Mouse (Mus musculus) intestine, embryonic 15.5 days (tissue): ENCODE results near the gene Arid1b. TPM values are rescaled to one million over a fixed set of nuclear protein-coding genes. Genes with fewer than 3 reads are reported as not detected.

Experiments used
- ATAC-seq: fragments of 200-750 bp; cut with Nextera tagmentation; 2 replicates; pipeline ENCODE4 v1.8.0; 2017; ENCODE audit warnings: moderate TSS enrichment, moderate library complexity
- H3K27ac ChIP-seq: fragments of 300-500 bp; sonication (generic); 2 replicates; pipeline ENCODE4 v1.5.1; 2015; ENCODE audit warnings: mild to moderate bottlenecking, inconsistent platforms
- H3K27me3 ChIP-seq: fragments of 300-500 bp; sonication (generic); replicated peaks from 2 replicates; pipeline ENCODE4 v1.6.1; 2015; ENCODE audit warnings: inconsistent platforms
- H3K36me3 ChIP-seq: fragments of 300-500 bp; sonication (generic); 2 replicates; pipeline ENCODE4 v1.6.1; 2015; ENCODE audit warnings: inconsistent platforms
- H3K4me1 ChIP-seq: fragments of 300-500 bp; sonication (generic); replicated peaks from 2 replicates; pipeline ENCODE4 v1.6.1; 2015; ENCODE audit warnings: inconsistent platforms
- H3K4me2 ChIP-seq: fragments of 300-500 bp; sonication (generic); replicated peaks from 2 replicates; pipeline ENCODE4 v1.6.1; 2015; ENCODE audit warnings: mild to moderate bottlenecking, inconsistent platforms
- H3K4me3 ChIP-seq: fragments of 300-500 bp; sonication (generic); replicated peaks from 2 replicates; pipeline ENCODE4 v1.5.1; 2015; ENCODE audit warnings: inconsistent platforms
- H3K9ac ChIP-seq: fragments of 300-500 bp; sonication (generic); 2 replicates; pipeline ENCODE4 v1.6.1; 2015; ENCODE audit warnings: inconsistent platforms
- H3K9me3 ChIP-seq: fragments of 300-500 bp; sonication (generic); 2 replicates; pipeline ENCODE4 v1.6.1; 2016; ENCODE audit warnings: inconsistent platforms
- WGBS: fragments of 180-500 bp; shearing (Covaris S2); methylation state at CpG from one replicate; pipeline ENCODE4 v1.1.7; 2015; 5-methylcytosine and 5-hydroxymethylcytosine counted together
- polyA plus RNA-seq: library from polyadenylated mRNA; unstranded; fragments of >200 nt; fragmentation: Nextera tagmentation; extraction: Ambion mirVana; gene quantifications from 2 replicates; pipeline ENCODE4 v1.2.1, GENCODE M21; 2015

The Arid1b gene
- polyA plus RNA-seq, 1 experiment from 2014 or later: 9.1 TPM

DNA sequence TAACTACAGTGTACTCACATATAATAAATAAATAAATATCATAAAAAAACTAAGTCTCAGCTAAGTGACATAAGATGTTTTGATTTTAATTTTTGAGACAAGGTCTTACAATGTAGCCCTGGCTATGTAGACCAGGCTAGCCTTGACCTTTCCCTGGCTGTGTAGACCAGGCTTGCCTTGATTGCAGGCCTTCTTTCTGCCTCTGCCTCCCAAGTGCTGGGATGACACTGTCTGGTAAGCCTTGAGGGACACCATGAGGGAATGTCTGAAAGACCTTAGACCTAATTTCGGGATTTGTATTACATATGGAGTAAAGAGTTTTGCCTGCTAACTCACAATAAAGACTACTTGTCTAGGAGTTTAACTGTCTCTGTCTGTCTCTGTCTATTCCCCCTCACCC, 214.9 kb downstream of the Arid1b start:
- H3K36me3 ChIP-seq: no peaks in the 10 kb centered on the region
- H3K4me1 ChIP-seq: peaks cover 18% of the 10 kb centered on the region
- H3K9me3 ChIP-seq: no peaks in the 10 kb centered on the region
- 90% methylated on average over 1 of the region's 1 CpGs for WGBS
- no peak overlapping the region for H3K4me2 ChIP-seq
- ATAC-seq: no peak
- H3K9ac ChIP-seq: no peak overlapping the region
- no peak overlapping the region for H3K4me3 ChIP-seq
- H3K27me3 ChIP-seq: no peaks in the 10 kb centered on the region
- no peak overlapping the region for H3K27ac ChIP-seq

DNA sequence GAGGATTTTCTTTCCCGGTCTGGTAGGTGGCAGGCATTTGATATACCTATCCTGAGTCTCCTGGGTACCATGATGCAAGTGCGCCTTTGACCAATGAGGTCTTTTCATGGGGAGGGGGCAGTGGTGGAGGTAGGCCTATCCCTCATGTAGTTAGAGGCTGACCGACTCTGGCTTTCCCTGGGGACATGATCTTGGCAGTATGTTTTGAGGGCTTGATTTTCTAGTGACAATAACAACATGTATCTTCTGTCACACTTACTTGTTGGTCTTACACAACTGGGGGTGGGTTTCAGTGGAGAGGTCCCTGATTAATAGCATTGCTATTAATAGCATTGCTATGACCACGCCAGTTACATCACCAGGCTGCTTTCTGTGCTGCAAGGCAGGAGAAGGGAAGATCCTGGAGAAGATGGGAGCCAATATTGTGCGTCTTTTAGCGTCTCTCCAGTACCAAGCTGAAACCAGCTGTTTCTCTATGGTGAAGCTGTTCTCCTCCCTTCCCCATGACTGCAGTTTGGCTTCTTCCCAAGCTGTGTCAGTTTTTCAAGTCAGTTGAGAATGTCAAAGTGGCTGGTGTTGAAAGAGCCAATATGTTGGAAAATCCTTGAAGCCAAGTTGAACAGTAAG, 216.1 kb downstream of the Arid1b start:
- 61% methylated on average over 6 of the region's 6 CpGs for WGBS
- Histone ChIP-seq H3K4me1 (peaks cover 13% of the 10 kb centered on the region; the same call in 1 of the 2 replicates), H3K4me3 (no peak overlapping the region), H3K27ac (no peak overlapping the region), H3K36me3 (no peaks in the 10 kb centered on the region), H3K4me2 (no peak overlapping the region), H3K27me3 (no peaks in the 10 kb centered on the region), H3K9me3 (no peaks in the 10 kb centered on the region), H3K9ac (no peak overlapping the region)
- no peak for ATAC-seq

- no peak for ATAC-seq
- Histone ChIP-seq H3K4me1 (peaks cover 13% of the 10 kb centered on the region; the same call in 1 of the 2 replicates), H3K27ac (no peak overlapping the region), H3K4me3 (no peak overlapping the region), H3K4me2 (no peak overlapping the region), H3K27me3 (no peaks in the 10 kb centered on the region), H3K9ac (no peak overlapping the region), H3K36me3 (no peaks in the 10 kb centered on the region), H3K9me3 (no peaks in the 10 kb centered on the region)
- 91% methylated on average over 7 of the region's 7 CpGs for WGBS
Measured at GRCm38 (mm10) chr17:5210891-5211290, 216.8 kb downstream of the Arid1b start.

GRCm38 (mm10) chr17:5212166-5212565, 218.0 kb downstream of the Arid1b start:
- Histone ChIP-seq H3K4me1 (peaks cover 17% of the 10 kb centered on the region), H3K9ac (no peak overlapping the region), H3K27me3 (no peaks in the 10 kb centered on the region), H3K4me3 (no peak overlapping the region), H3K9me3 (no peaks in the 10 kb centered on the region), H3K4me2 (no peak overlapping the region), H3K27ac (no peak overlapping the region), H3K36me3 (no peaks in the 10 kb centered on the region)
- 57% methylated on average over 12 of the region's 12 CpGs for WGBS
- ATAC-seq: no peak

DNA sequence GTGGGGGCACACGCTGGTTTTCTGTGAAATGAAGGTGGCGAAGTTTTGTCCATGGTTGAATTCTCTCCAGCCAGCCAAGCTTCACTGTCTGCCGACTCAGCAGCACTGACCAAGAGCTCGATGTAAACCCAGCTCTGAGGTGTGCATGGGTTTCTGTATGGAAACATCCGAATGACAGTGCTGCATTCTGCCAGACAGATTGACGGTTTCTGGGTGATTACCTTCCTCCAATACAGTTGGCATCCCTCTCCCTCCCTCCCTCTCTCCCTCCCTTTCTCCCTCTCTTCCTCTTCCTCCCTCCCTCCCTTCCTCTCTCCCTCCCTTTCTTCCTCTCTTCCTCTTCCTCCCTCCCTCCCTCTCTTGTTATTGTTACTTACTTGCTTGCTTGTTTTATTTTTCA, 219.3 kb downstream of the Arid1b start:
- Histone ChIP-seq H3K9ac (no peak overlapping the region), H3K27ac (no peak overlapping the region), H3K36me3 (no peaks in the 10 kb centered on the region), H3K27me3 (no peaks in the 10 kb centered on the region), H3K4me3 (no peak overlapping the region), H3K4me2 (no peak overlapping the region), H3K9me3 (no peaks in the 10 kb centered on the region), H3K4me1 (peaks cover 27% of the 10 kb centered on the region)
- no peak for ATAC-seq
- 65% methylated on average over 6 of the region's 6 CpGs for WGBS

DNA sequence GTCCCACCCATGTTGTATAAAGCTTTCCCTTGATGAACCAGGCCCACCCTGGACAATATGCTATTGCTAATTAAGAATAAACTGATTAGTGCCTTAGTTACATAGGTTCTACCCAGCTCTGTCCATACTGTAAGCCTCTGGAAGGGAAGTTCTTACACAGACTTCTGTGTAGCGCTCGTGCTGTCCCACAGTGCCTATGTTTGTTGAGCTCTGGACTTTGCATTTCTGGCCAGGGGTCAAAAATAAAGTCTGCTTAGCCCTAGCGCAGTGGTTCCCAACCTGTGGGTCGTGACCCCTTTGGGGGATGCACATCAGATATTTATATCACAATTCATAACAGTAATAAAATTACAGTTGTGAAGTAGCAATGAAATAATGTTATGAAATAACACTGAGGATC, 221.2 kb downstream of the Arid1b start:
- Histone ChIP-seq H3K9ac (no peak overlapping the region), H3K9me3 (no peaks in the 10 kb centered on the region), H3K27ac (no peak overlapping the region), H3K27me3 (no peaks in the 10 kb centered on the region), H3K4me1 (peaks cover 23% of the 10 kb centered on the region), H3K4me2 (no peak overlapping the region), H3K36me3 (no peaks in the 10 kb centered on the region), H3K4me3 (no peak overlapping the region)
- peak; percentile 29; the same call in 1 of the 2 replicates for ATAC-seq
- 84% methylated on average over 4 of the region's 4 CpGs for WGBS

DNA sequence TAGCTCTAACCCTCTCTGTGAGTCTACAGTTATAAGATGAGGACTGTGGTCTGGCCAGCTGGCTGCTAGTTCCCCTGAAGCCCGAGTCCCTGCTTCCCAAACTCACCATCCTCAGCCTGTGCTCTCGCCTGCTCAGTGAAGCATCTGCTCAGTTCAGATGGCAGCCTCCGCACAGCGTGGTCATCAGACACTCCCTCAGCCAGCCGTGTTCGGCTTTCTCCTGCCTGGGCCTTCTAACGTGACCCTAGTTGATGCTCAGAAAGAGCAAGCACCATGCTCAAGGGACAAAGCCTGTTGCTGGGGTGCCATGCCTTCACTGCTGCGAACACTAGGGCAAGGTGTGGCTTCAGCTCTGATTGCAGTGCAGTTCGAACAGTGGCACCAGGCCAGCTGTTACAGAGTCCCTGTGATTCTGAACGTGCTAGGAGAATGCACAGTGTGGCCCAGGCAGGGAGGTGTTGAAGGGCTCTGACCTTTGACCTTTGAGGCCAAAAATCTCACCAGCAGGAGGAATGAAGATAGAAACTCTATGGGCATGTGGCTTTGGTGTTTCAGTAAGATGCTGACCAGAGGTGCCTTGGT, 222.9 kb downstream of the Arid1b start:
- peak; percentile 81 for ATAC-seq
- Histone ChIP-seq H3K4me1 (peaks cover 33% of the 10 kb centered on the region), H3K27me3 (no peaks in the 10 kb centered on the region), H3K9ac (no peak overlapping the region), H3K27ac (0 out of 2 replicates have a peak overlapping the region, but pooled peaks have one; percentile 13), H3K4me2 (no peak overlapping the region), H3K4me3 (no peak overlapping the region), H3K9me3 (no peaks in the 10 kb centered on the region), H3K36me3 (no peaks in the 10 kb centered on the region)
- 58% methylated on average over 10 of the region's 10 CpGs for WGBS

- Histone ChIP-seq H3K4me2 (no peak overlapping the region), H3K4me1 (peaks cover 30% of the 10 kb centered on the region), H3K27ac (no peak overlapping the region), H3K9ac (no peak overlapping the region), H3K36me3 (no peaks in the 10 kb centered on the region), H3K9me3 (no peaks in the 10 kb centered on the region), H3K4me3 (no peak overlapping the region), H3K27me3 (no peaks in the 10 kb centered on the region)
- ATAC-seq: no peak
- 78% methylated on average over 9 of the region's 9 CpGs for WGBS
Measured at GRCm38 (mm10) chr17:5217852-5218845, 224.0 kb downstream of the Arid1b start.

DNA sequence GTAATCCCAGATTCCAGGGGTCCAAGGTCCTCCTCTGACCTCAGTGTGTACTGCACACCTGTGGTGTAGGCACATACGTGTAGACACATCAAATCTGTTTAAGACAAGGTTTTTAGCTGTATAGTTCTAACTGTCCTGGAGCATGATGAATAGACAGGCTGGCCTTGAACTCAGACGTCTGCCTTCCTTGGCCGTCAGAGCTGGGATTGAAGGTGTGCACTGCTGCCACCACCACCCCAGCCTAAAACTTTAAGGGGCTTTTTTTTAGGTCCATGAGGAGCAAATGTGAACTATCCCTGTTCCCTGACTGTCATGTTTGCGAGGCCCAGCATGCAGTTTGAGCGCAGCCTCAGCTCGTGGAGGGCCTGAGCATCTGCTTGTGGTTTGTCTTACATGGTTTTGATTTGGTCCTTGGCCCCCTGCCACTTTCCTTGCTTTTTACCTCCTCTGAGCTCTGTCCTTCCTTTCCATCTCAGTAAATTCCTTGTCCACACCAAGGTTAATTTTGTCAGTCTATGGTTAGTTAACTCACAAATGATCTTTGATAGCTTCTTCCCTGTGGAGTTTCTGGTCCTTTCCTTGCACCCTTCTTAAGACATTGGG, 224.9 kb downstream of the Arid1b start:
- H3K9ac ChIP-seq: no peak overlapping the region

DNA sequence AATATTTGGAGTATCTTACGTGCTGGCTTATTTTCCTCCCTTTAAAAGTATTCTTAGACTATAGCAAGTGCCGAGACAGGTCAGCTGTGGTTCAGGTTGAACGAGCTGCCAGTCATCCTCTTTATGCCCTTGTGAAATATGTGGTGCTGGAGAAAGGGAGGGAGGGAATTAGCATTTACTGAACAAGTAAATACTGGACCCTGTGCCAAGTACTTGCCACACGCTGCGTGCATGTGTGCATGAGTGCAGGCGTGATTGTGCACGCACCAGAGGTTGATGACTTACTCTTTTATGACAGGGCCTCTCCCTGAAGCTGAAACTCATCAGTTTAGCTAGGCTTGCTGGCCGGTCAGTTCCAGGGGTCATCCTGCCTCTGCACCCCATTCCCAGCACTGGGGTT, 226.9 kb downstream of the Arid1b start:
- no peak overlapping the region for H3K9ac ChIP-seq
- H3K36me3 ChIP-seq: no peaks in the 10 kb centered on the region
- no peaks in the 10 kb centered on the region for H3K27me3 ChIP-seq
- WGBS: 42% methylated on average over 8 of the region's 8 CpGs
- peak overlapping the region; percentile 29; the same call in 1 of the 2 replicates for H3K27ac ChIP-seq
- peak; percentile 61 for ATAC-seq
- H3K9me3 ChIP-seq: no peaks in the 10 kb centered on the region
- H3K4me2 ChIP-seq: no peak overlapping the region
- H3K4me3 ChIP-seq: no peak overlapping the region
- H3K4me1 ChIP-seq: peaks cover 30% of the 10 kb centered on the region

More for the DNA sequence above, 224.9 kb downstream of the Arid1b start:
- Histone ChIP-seq H3K4me1 (peaks cover 30% of the 10 kb centered on the region), H3K4me3 (no peak overlapping the region), H3K9me3 (no peaks in the 10 kb centered on the region), H3K27me3 (no peaks in the 10 kb centered on the region), H3K36me3 (no peaks in the 10 kb centered on the region), H3K27ac (no peak overlapping the region), H3K4me2 (no peak overlapping the region)
- 62% methylated on average over 6 of the region's 6 CpGs for WGBS
- ATAC-seq: no peak

DNA sequence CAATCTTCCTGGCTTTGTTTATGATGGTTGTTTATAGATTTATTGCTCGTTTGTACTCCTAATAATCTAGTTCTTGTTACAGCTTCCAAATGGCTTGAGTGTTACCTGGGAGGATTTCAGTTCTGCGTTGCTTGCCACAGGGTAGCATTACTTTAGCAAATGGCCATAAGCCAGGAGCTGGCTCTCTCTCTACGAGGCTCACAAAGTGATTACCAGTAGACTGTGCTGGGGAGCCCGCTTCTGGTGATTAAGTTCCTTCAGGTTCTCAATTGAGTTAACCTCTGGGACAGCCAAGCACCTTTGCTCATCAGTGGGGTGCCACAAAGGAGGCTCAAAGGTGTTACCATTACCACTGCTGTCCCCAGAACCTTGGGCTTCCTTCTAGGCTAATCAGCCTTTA, 227.4 kb downstream of the Arid1b start:
- Histone ChIP-seq H3K27ac (peak overlapping the region; percentile 29; the same call in 1 of the 2 replicates), H3K4me3 (no peak overlapping the region), H3K27me3 (no peaks in the 10 kb centered on the region), H3K36me3 (no peaks in the 10 kb centered on the region), H3K4me2 (no peak overlapping the region), H3K4me1 (peaks cover 33% of the 10 kb centered on the region), H3K9ac (no peak overlapping the region), H3K9me3 (no peaks in the 10 kb centered on the region)
- ATAC-seq: no peak
- 41% methylated on average over 4 of the region's 4 CpGs for WGBS

DNA sequence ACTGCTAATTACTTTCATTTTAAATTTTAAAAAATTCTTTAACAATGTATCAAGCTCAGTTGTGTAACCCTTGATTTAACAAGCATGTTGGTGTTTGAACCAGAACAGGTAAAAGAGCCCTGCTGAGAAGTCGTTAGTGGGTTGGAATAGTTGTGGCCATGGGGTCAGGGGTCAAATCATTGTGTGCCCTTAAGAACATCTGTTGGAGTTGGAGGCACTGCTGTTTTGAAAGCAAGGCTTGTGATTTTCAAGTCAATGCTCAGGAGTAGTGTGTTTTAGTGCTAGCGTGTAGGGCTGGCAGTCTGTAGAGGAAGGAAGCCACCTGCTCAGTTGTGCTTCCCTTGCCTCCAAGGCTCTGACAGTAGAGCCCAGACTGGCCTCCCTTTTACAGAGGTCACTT, 228.7 kb downstream of the Arid1b start:
- 36% methylated on average over 2 of the region's 2 CpGs for WGBS
- no peak for ATAC-seq

More for the DNA sequence above, 228.7 kb downstream of the Arid1b start:
- peaks cover 35% of the 10 kb centered on the region for H3K4me1 ChIP-seq
- no peak overlapping the region for H3K9ac ChIP-seq
- H3K9me3 ChIP-seq: no peaks in the 10 kb centered on the region
- H3K27me3 ChIP-seq: no peaks in the 10 kb centered on the region
- H3K4me2 ChIP-seq: no peak overlapping the region
- H3K36me3 ChIP-seq: no peaks in the 10 kb centered on the region
- no peak overlapping the region for H3K27ac ChIP-seq
- no peak overlapping the region for H3K4me3 ChIP-seq
